Mouse (Mus musculus): ENCODE results near the gene Nt5dc3. TPM values are rescaled to one million over a fixed set of nuclear protein-coding genes. Genes with fewer than 3 reads are reported as not detected.

Nt5dc3 gene
- total RNA-seq, 2 experiments from 2014 or later = 133 to 138 TPM

- DNase-seq = no peak
Measured at GRCm38 (mm10) chr10:86779816-86780500, 1.2 kb downstream of the Nt5dc3 start.

- DNase-seq = no peak
Measured at GRCm38 (mm10) chr10:86781641-86782040, 2.8 kb downstream of the Nt5dc3 start.

- no peak for DNase-seq
Measured at GRCm38 (mm10) chr10:86782656-86783055, 3.9 kb downstream of the Nt5dc3 start.

DNA sequence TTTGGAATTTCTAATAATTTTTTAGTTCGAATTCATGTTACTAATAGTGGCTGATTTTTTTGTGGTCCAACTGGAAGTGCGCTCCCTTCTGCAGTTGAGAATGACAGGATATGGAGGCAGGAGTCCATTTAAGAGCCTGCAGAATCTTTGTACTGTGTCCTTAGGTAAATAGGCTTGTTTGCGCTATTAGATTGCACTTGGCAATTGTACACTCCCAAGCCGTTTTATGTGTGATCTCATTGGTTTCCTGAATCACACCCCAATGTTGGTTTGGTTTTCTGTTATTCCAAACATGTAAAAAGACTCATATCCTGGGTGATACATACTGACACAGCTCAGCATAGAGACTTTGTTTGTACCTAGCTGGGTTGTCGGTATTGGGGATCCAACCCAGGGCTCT, 4.8 kb downstream of the Nt5dc3 start:
- DNase-seq = no peak

DNA sequence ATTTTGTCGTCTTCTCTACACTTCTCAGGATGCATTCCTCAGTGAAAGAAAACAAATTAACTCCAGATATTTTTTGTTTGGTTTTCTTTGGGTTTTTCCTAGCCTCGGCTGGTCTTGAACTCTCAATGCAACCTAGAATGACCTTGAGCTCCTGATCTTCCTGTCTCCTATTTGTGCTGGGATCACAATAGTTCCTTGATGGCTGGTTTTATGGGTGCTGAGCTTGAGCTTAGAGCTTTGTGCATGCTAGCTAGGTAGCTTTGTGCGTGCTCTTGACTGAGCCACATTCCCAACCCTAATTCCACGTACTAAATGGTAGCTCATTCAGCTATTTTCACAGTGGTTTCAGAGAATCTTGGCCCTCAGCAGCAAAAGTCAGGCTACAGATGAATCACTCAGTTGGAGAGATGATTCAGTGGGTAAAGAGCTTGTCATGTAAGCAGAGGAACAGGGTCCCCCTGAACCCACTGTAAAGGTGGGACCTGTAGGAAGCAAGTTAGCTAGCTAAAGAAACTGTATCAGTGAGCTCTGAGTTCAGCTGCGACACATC, 5.4 kb downstream of the Nt5dc3 start:
- DNase-seq = no peak

GRCm38 (mm10) chr10:86785396-86785795, 6.6 kb downstream of the Nt5dc3 start:
- no peak for DNase-seq

GRCm38 (mm10) chr10:86786083-86786482, 7.3 kb downstream of the Nt5dc3 start:
- no peak for DNase-seq

DNA sequence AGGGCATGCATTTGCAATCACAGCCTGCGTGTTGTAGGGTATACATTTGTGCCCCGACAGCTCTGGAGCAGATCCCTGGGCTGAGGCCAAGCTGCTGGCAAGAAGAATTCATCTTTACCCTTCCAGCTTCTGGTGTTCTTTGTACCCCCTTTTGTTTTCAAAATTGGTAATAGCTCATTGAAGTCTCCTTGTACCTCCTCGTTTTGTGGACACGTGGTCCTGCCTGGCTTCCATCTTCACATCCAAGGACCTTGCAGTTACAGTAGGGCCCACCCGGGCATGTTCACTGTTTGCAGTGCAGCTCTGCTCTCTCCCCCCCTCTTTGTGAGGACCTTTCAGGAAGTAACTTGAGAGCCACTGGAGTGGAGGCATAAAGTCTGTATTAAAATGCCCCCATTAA, 9.4 kb downstream of the Nt5dc3 start:
- DNase-seq = no peak

DNA sequence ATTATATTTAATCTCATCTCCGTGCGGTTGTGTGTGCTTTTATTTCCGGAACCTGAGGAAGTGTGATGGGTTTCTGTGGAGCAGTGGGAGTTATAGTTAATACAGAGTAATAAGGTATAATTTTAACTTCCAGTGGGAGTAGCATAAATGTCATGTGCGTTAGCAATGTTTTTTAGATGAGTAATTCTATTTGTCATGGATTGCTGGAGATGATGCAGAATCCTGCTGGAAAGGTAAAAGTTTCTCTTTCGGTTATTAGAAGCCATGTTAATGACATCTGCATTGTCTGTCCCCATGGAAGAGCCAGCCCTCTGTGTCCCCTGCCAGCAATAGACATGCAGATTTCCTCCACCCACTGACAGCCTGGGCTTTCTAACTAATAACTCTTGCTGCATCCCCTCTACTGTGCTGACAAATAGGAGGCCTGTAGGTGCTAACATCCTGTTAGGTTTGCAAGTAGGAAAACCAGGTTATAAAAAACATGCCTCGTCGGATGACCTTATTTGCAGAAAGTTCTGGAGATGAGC, 10.4 kb downstream of the Nt5dc3 start:
- no peak for DNase-seq

- no peak for DNase-seq
Measured at GRCm38 (mm10) chr10:86791507-86792184, 12.8 kb downstream of the Nt5dc3 start.

DNA sequence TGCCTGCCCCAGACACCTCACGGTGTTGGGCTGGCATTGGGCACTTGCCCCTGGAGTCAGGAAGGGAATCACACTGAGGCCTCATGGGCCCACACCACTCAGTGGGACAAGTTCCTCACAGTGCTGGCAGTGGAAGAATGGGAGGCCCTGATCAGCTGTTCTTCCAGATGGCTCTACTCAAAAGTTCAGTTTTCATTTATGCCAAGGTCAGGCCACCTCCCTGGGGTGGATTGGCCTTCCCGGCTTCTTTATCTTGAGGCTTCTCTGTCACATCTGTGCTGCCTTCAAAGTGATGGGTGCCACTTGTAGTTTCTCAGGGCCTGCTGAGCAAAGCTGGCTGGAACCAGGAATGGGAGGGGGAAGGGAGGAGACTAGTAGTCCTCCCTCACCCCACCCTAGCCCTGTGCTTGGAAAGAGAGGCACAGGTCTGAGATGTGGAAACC, 14.7 kb downstream of the Nt5dc3 start:
- DNase-seq = no peak

- DNase-seq = no peak
Measured at GRCm38 (mm10) chr10:86794196-86794595, 15.4 kb downstream of the Nt5dc3 start.

DNA sequence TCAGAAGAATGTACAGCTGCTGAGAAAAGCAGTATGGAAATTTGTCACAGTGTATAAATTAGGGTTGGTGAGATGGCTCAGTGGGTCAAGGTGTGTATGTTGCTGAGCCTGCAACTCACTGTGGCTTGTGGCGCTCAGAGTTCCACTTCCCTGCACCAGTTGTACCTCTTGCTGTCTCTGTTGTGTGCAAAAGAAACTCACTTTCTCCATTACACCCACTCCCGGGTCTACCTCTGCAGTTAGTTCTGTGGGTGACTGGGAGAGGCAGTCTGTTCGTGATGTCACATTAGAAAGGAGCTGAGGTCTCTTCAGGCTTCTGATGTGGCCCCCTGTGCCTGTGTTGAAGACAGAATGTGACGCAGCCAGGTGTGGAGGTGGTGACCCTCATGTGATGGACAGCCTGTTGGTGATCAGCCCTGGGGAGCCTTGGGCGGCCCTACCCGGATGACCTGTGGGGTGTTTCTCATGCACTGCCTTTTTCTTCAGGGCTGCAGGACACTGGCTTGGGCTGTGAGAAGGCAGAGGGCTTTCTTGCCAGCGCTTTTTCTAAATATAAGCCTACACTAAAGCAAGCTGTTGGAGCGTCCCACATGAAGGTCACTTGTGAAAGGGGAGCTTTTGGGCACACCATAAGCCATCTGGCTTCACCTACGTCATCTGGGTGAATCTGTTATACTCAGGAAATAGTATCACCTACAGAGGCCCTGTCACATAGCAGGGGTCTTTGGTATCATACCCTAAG, 16.2 kb downstream of the Nt5dc3 start:
- no peak for DNase-seq

DNA sequence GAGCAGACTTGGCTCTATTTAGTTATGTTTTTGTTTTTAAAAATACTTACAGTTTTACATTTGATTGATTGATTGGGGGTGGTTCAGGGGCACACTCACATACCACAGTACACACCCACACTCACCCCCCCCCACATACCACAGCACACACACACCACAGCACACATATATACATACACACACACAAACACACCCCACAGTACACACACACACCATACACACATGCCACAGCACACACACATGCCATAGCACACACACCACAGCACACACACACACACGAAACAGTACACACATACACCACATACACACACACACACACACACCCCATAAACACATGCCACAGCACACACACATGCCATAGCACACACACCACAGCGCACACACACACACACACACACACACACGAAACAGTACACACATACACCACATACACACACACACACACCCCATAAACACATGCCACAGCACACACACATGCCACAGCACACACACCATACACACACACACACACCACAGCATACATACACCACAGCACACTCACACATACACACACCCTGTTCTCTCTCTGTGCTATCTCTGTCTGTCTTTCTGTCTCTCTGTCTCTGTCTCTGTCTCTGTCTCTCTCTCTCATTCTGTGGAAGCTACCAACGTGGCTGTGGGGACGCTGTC, 17.4 kb downstream of the Nt5dc3 start:
- no peak for DNase-seq

- DNase-seq = no peak
Measured at GRCm38 (mm10) chr10:86807362-86807761, 28.6 kb downstream of the Nt5dc3 start.

DNA sequence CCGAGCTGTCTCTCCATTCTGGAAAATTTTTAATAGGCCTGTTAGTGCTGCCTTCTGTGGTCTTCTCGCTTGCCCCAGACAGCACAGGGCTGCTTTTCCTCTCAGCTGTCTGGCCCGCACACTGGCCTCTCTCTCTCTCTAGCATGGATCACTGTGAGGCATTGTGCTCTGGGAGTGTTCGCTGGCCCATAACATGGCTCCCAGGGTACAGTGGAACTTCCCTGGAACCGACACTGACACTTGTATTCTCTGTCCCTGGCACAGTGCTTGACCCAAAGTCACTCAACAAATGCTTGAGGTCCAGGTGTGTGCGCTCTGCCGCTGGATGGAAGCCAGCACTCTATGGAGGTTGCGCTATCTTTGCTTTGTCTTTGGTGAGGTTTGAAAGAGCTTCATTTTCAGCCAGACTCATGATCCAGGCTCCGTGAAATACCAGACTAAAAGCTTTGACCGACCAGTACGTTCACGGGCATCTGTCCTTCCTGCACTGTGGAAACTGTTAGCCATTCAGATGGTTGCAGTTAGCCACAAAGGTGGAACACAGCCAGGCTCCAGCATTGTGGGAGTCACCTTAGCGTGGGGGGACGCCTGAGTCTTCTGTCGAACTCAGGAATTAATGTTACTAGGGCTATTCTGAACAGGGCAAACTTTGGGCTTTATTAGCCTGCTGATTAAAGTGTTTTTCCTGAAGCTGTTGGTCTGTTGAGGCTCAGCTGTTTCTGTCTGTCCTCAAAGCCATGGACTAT, 29.4 kb downstream of the Nt5dc3 start:
- no peak for DNase-seq

GRCm38 (mm10) chr10:86810000-86810399, 31.2 kb downstream of the Nt5dc3 start:
- DNase-seq = no peak

GRCm38 (mm10) chr10:86810612-86811011, 31.8 kb downstream of the Nt5dc3 start:
- DNase-seq = no peak

GRCm38 (mm10) chr10:86814292-86815131, 35.7 kb downstream of the Nt5dc3 start:
- DNase-seq = no peak

GRCm38 (mm10) chr10:86815133-86815532, 36.3 kb downstream of the Nt5dc3 start:
- DNase-seq = no peak

Measured in layer of hippocampus, postnatal 36 days (tissue).